Mouse (Mus musculus) heart, adult 2 months (tissue): ENCODE data around the gene Stx19. TPM values are rescaled to one million over a fixed set of nuclear protein-coding genes. Genes with fewer than 3 reads are reported as not detected.

Experiments
- DNase-seq, 2 experiments: peaks; one replicate each; pipeline ENCODE4 v3.0.0; 2021
- H3K27ac ChIP-seq: fragments of 200-600 bp; 2 replicates; pipeline ENCODE4 v1.8.1; 2022
- H3K27me3 ChIP-seq: fragments of 200-500 bp; 2 replicates; pipeline ENCODE4 v1.6.1; 2012; ENCODE audit warnings: mild to moderate bottlenecking, low read length, inconsistent platforms, mixed read lengths; ENCODE audit not compliant: control insufficient read depth, insufficient read depth
- H3K36me3 ChIP-seq: fragments of 200-500 bp; 2 replicates; pipeline ENCODE4 v1.6.1; 2012; ENCODE audit warnings: low read length, inconsistent platforms; ENCODE audit not compliant: control insufficient read depth, insufficient read depth
- H3K4me1 ChIP-seq: fragments of 200-500 bp; 2 replicates; pipeline ENCODE4 v1.6.1; 2011; ENCODE audit warnings: low read length; ENCODE audit not compliant: control insufficient read depth, insufficient read depth
- H3K4me3 ChIP-seq: fragments of 200-600 bp; 2 replicates; pipeline ENCODE4 v1.8.1; 2022
- H3K79me2 ChIP-seq: fragments of 200-500 bp; replicated peaks from 2 replicates; pipeline ENCODE4 v1.6.1; 2012; ENCODE audit warnings: mild to moderate bottlenecking, inconsistent platforms, low read length, moderate library complexity, mixed read lengths; ENCODE audit not compliant: control insufficient read depth, insufficient read depth
- H3K9ac ChIP-seq: fragments of 200-500 bp; 2 replicates; pipeline ENCODE4 v1.6.1; 2012; ENCODE audit warnings: low read depth, mild to moderate bottlenecking, control low read depth, inconsistent platforms, low read length, mixed read lengths
- CTCF ChIP-seq: fragments of 200-600 bp; IDR thresholded peaks from 2 replicates; pipeline ENCODE4 v1.8.1; 2022; ENCODE audit warnings: antibody characterized with exemption, mild to moderate bottlenecking, moderate library complexity
- EP300 ChIP-seq: fragments of 200-500 bp; IDR thresholded peaks from 2 replicates; pipeline ENCODE4 v1.6.1; 2011; ENCODE audit warnings: low read depth, low read length, control low read depth; ENCODE audit not compliant: insufficient read depth
- POLR2A ChIP-seq: fragments of 200-500 bp; IDR thresholded peaks from 2 replicates; pipeline ENCODE4 v1.6.1; 2011; ENCODE audit warnings: mild to moderate bottlenecking, low read depth, low read length, control low read depth; ENCODE audit not compliant: insufficient read depth
- WGBS: fragments of 180-500 bp; shearing (Covaris S2); methylation state at CpG from one replicate; pipeline ENCODE4 v1.1.7; 2018; 5-methylcytosine and 5-hydroxymethylcytosine counted together
- intact Hi-C: fragments of 180-260 bp; cut with DNase I; formaldehyde crosslinking; loops from one replicate; pipeline ENCODE4 v1.15.1; 2025
- long read RNA-seq: library from polyadenylated mRNA; stranded (forward); transcript quantifications from one replicate; pipeline ENCODE4 v2.0.0, GENCODE M21; 2021
- polyA plus RNA-seq: library from polyadenylated mRNA; depleted of rRNA; stranded (reverse); fragments of >200 nt; gene quantifications from 2 replicates; pipeline ENCODE4 v1.2.3, GENCODE M21; 2012; rRNA removed
- total RNA-seq, 2 experiments: library from RNA; stranded (reverse); gene quantifications; 2 replicates each; pipeline ENCODE4 v1.2.3; 2021

Gene Stx19
- total RNA-seq (not detected), polyA plus RNA-seq (0.06 TPM in 1 of 2 replicates, not detected in the other)
- long read RNA-seq = 0 reads

DNA sequence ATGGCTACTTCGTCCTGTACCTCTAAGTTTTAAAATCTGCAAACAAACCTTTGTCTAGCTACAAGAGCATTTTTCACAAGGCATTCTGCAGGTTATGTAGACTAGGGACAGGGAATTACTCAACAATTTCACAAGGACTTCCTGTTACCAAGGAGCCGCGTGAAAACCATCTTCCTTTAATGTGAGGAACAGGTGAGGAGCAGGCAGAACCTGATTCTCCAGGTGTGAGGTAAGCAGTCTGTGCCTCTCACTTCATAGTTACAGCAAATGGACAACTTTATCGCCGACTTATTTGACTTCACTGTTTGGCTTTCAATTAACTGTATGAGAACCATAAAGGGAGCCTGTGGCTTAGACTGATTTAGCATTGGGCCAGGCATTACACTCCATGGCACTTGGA is at the start of gene Stx19:
Gene Stx19, plus strand, starts transcription at position 186 of the 400 bp plus-strand sequence.
- TF ChIP-seq EP300 = no peak
- TF ChIP-seq POLR2A = no peak
- no peak for TF ChIP-seq CTCF
- H3K79me2 ChIP-seq = no peaks in the 10 kb centered on the region
- no peaks in the 10 kb centered on the region for H3K36me3 ChIP-seq
- H3K4me1 ChIP-seq = no peaks in the 10 kb centered on the region
- intact Hi-C loops = no loop called here
- no peaks in the 10 kb centered on the region for H3K27me3 ChIP-seq
- 76% methylated on average over 5 of the region's 5 CpGs for WGBS
- H3K9ac ChIP-seq = no peak within 1 kb of the TSS
- no peak within 1 kb of the TSS for H3K27ac ChIP-seq
- DNase-seq = no peak
- H3K4me3 ChIP-seq = no peak within 1 kb of the TSS

DNA sequence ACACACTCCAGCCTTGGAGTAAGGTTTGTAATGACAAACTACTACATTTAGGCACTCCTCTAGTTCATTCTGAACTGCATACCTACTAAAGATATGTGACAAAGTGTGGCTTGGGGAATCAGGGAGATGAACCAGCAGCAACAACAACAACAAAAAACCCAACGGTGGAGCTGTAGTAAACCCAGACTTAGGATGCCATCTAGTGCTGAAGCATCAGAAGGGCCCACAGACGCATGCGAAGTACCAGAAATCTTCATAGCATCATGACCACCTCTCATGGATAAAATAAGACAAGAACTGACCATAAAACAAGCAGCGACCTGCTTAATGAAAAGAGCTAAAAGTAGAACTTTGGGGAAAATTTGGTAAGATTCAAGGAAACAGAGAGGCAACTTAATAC is 41.0 kb upstream of the Stx19 start:
- Histone ChIP-seq H3K4me3 (no peak overlapping the region), H3K27me3 (no peaks in the 10 kb centered on the region), H3K9ac (no peak overlapping the region), H3K4me1 (no peaks in the 10 kb centered on the region), H3K36me3 (no peaks in the 10 kb centered on the region), H3K27ac (no peak overlapping the region), H3K79me2 (no peaks in the 10 kb centered on the region)
- no peak for DNase-seq
- WGBS = 79% methylated on average over 4 of the region's 4 CpGs
- intact Hi-C loops = no loop called here
- TF ChIP-seq EP300 (no peak), CTCF (no peak), POLR2A (no peak)

DNA sequence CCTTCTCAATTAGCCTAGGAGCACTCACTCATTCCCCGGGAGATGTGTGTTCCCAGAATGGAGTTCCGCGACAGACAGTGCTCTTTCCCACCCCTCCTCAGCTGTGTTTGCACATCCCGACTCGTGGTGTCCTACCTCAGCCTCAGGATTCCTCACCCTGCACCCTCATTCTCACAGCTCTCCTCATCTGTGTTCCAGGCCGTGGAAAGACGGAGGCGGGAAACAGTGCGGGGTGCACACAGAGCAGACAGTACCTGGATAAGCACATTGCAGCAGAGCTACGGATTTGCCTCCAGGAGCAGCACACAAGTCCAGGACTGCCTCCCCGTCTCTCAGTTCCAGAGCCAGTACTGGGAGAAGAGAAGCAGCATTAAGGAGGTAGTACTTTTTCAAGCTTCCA is 38.4 kb upstream of the Stx19 start:
- H3K79me2 ChIP-seq = no peaks in the 10 kb centered on the region
- intact Hi-C loops = no loop called here
- H3K4me3 ChIP-seq = no peak overlapping the region
- H3K4me1 ChIP-seq = no peaks in the 10 kb centered on the region
- DNase-seq = no peak
- no peak overlapping the region for H3K9ac ChIP-seq
- no peak overlapping the region for H3K27ac ChIP-seq
- H3K27me3 ChIP-seq = no peaks in the 10 kb centered on the region
- H3K36me3 ChIP-seq = no peaks in the 10 kb centered on the region
- WGBS = 88% methylated on average over 11 of the region's 11 CpGs
- no peak for TF ChIP-seq EP300
- TF ChIP-seq POLR2A = no peak
- TF ChIP-seq CTCF = no peak

DNA sequence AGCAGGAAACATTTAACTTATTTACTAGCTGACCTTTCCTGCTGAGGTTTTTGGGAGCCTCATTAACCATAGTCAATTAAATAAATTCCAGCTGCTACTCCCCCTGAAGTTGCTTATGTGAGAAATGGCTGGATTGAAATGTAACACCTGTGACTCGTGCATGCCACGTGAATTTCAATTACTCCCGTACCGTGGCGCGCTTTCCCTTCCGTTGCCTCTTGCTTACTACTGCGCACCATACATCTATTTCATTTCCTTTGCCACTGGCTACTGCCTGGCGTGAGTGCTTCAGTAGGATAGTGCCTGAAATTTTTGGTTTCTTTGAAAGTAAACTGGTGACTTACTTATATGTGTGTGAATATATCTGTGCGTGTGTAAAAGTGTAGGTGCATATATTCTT is 36.2 kb upstream of the Stx19 start:
- Histone ChIP-seq H3K79me2 (no peaks in the 10 kb centered on the region), H3K36me3 (no peaks in the 10 kb centered on the region), H3K4me3 (no peak overlapping the region), H3K27me3 (no peaks in the 10 kb centered on the region), H3K27ac (no peak overlapping the region), H3K4me1 (no peaks in the 10 kb centered on the region), H3K9ac (no peak overlapping the region)
- no peak for DNase-seq
- intact Hi-C loops = no loop called here
- no peak for TF ChIP-seq CTCF
- no peak for TF ChIP-seq EP300
- TF ChIP-seq POLR2A = no peak
- WGBS = 90% methylated on average over 10 of the region's 10 CpGs

DNA sequence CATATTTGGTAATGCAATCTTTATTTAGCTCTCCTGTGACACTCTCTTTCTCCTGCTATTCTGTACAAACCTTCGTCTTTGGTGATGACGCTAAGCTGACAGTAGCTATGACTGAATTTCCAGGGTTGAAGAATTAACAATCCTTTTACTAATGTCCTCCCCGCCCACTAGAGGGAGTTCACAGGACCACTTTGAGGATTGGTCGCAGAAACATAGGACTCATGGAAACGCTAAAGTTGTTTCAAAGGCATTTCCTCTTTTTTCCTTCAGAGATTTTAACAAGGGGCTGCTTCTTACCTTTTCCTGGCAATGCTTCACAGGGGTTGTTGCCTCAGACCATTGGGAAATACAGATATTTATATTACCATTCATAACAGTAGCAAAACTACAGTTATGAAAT is 32.2 kb upstream of the Stx19 start:
- TF ChIP-seq CTCF (peak; percentile 75), EP300 (no peak)
- DNase-seq = no peak
- Histone ChIP-seq H3K27ac (no peak overlapping the region), H3K27me3 (no peaks in the 10 kb centered on the region), H3K36me3 (peaks cover 3% of the 10 kb centered on the region; the same call in 1 of the 2 replicates), H3K9ac (no peak overlapping the region), H3K4me3 (no peak overlapping the region), H3K79me2 (no peaks in the 10 kb centered on the region), H3K4me1 (peaks cover 3% of the 10 kb centered on the region)
- WGBS = 33% methylated on average over 5 of the region's 5 CpGs
- intact Hi-C loops = loop anchor here (2.0 kb wide), 1 partner anchor 45 kb away; no protein-coding TSS in a partner anchor

DNA sequence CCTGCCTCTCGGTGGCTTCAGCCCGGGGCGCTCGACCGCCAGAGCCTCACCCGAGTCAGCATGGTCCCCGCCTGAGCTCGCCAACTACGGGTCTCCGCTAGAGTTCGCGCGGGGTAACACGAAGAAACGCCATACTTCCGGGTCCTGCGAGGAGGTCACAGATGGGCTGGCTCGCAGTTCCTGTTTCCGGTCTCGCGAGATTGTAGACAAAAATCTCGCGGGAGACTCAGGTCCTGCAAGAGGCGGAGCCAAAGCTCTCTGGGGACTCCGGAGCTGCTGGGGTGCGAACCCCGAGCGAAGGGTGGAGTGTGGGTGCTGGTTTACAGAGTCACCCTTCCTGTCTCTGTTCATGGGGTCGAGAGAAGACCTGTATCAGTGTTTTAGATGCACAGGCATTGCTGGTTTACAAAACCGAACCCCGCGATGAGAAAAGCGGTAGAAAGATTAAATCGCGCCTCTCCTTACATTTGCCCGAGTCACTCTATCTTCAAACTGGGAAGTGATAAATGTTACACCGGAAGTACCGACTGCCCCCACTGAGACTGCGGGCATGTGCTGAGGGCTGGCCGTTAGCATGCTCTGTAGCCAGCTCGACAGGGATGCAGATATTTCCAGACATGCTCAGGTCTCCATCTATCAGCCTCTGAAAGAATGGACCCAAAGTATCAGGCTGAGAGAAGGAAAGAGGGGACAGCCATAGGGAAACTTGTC is 27.7 kb upstream of the Stx19 start, which contains the start of gene Nsun3:
Gene Nsun3, minus strand, starts transcription at position 198 of the 711 bp plus-strand sequence.
- H3K4me3 ChIP-seq = peak within 1 kb of the TSS; percentile 63
- WGBS = 2% methylated on average over 41 of the region's 41 CpGs
- peak within 1 kb of the TSS; percentile 92 for H3K27ac ChIP-seq
- H3K79me2 ChIP-seq = no peaks in the 10 kb centered on the region
- peak within 1 kb of the TSS; percentile 99 for H3K9ac ChIP-seq
- H3K36me3 ChIP-seq = peaks cover 3% of the 10 kb centered on the region; the same call in 1 of the 2 replicates
- H3K27me3 ChIP-seq = no peaks in the 10 kb centered on the region
- TF ChIP-seq CTCF (no peak), EP300 (peak; percentile 76; the same call in 1 of the 2 replicates), POLR2A (peak; percentile 98)
- peaks cover 5% of the 10 kb centered on the region for H3K4me1 ChIP-seq
- DNase-seq = peak; percentile 89 to 95
- intact Hi-C loops = loop anchor here (1.0 to 2.0 kb wide), 2 partner anchors 61 to 68 kb away; partner anchors contain the start of genes Arl13b and Pros1
